Mouse (Mus musculus): ENCODE measurements around the gene C2cd4d.

C2cd4d gene

DNA sequence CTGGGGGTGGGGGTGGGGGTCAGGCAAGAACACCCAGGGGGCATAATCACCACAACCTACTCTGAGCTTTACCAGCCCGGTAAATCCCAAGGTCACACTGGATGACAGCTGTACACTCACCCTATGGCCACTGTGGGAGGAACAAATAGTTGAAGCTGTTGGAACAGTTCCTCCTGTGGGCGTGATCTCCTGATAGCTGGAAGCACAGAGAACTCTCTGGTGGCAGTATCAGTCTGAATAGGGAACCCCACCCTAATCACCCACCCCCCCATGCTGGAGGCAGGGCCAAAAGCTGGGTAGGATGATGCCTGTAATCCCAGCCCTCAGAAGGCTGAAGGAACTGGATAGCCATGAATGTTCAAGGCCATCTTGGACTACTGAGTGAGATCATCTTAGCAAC is 7.5 kb downstream of the C2cd4d start:
- no peak for DNase-seq (ENCODE audit: low read depth, low spot score)

DNA sequence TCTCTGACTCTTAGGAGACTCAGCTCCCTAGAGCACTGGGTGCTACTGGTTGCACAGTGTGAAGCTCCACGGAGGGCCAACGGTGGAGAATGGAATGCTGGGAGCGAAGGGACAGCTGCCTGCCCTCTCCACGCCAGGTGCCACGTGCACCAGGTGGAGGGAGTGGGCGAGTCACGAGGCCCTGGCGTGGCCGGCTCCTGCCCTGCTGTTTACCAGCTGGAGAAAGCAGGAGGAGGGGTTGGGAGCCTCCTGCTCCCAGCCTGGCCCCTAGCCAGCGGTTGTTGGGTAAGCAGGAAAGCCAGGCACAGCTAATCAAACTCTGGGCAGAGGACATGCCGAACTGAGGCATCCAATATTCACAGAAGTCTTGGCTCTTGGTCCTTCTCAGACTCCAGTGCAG is 9.4 kb downstream of the C2cd4d start:
- no peak for DNase-seq (ENCODE audit: low read depth, low spot score)
- Histone ChIP-seq H3K36me3 (ENCODE audit: control insufficient read depth, insufficient read depth, low read length, poor library complexity, severe bottlenecking) (no peaks in the 10 kb centered on the region), H3K27me3 (ENCODE audit: control insufficient read depth, insufficient read depth, low read length, poor library complexity, severe bottlenecking) (no peaks in the 10 kb centered on the region)

More for the DNA sequence above, 7.5 kb downstream of the C2cd4d start:
- no peaks in the 10 kb centered on the region for H3K36me3 ChIP-seq (ENCODE audit: control insufficient read depth, insufficient read depth, low read length, poor library complexity, severe bottlenecking)
- H3K27me3 ChIP-seq (ENCODE audit: control insufficient read depth, insufficient read depth, low read length, poor library complexity, severe bottlenecking): no peaks in the 10 kb centered on the region; the same call in 1 of the 2 replicates

GRCm38 (mm10) chr3:94372038-94372437 is 9.8 kb downstream of the C2cd4d start:
- DNase-seq (ENCODE audit: low read depth, low spot score): no peak
- Histone ChIP-seq H3K27me3 (ENCODE audit: control insufficient read depth, insufficient read depth, low read length, poor library complexity, severe bottlenecking) (no peaks in the 10 kb centered on the region), H3K36me3 (ENCODE audit: control insufficient read depth, insufficient read depth, low read length, poor library complexity, severe bottlenecking) (no peaks in the 10 kb centered on the region)

DNA sequence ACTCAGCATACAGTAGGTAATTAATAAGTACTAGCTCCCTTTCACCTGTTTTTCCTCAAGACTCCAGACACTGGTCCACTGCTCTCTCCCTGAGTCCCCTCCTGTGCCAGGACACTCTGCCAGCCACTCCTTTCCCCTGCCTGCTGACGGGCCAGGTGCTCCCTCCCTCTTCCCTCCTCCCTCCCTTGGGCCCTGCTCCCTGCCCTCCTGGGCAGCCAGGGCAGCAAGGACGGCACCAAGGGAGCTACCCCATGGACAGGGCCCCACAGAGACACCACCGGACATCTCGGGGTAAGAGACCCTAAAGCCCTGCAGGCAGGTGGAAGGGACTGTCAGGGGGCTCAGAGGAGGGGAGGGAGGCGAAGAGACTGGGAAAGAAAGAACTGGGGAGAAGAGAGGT is 10.4 kb downstream of the C2cd4d start, which contains the start of gene Rorc:
Gene Rorc (plus strand): TSS at position 154 of the 400 bp plus-strand sequence.
- Histone ChIP-seq H3K36me3 (ENCODE audit: control insufficient read depth, insufficient read depth, low read length, poor library complexity, severe bottlenecking) (no peaks in the 10 kb centered on the region), H3K27me3 (ENCODE audit: control insufficient read depth, insufficient read depth, low read length, poor library complexity, severe bottlenecking) (no peaks in the 10 kb centered on the region)
- no peak for DNase-seq (ENCODE audit: low read depth, low spot score)

- Histone ChIP-seq H3K36me3 (ENCODE audit: control insufficient read depth, insufficient read depth, low read length, poor library complexity, severe bottlenecking) (no peaks in the 10 kb centered on the region), H3K27me3 (ENCODE audit: control insufficient read depth, insufficient read depth, low read length, poor library complexity, severe bottlenecking) (no peaks in the 10 kb centered on the region)
- no peak for DNase-seq (ENCODE audit: low read depth, low spot score)
Observed at GRCm38 (mm10) chr3:94373090-94373489, 10.9 kb downstream of the C2cd4d start.

GRCm38 (mm10) chr3:94373597-94374011 is 11.4 kb downstream of the C2cd4d start:
- H3K36me3 ChIP-seq (ENCODE audit: control insufficient read depth, insufficient read depth, low read length, poor library complexity, severe bottlenecking): no peaks in the 10 kb centered on the region
- DNase-seq (ENCODE audit: low read depth, low spot score): no peak
- no peaks in the 10 kb centered on the region for H3K27me3 ChIP-seq (ENCODE audit: control insufficient read depth, insufficient read depth, low read length, poor library complexity, severe bottlenecking)

- H3K27me3 ChIP-seq (ENCODE audit: control insufficient read depth, insufficient read depth, low read length, poor library complexity, severe bottlenecking): no peaks in the 10 kb centered on the region
- DNase-seq (ENCODE audit: low read depth, low spot score): no peak
Observed at GRCm38 (mm10) chr3:94374636-94375035, 12.4 kb downstream of the C2cd4d start.

GRCm38 (mm10) chr3:94375146-94375545 is 12.9 kb downstream of the C2cd4d start:
- DNase-seq (ENCODE audit: low read depth, low spot score): no peak
- no peaks in the 10 kb centered on the region for H3K27me3 ChIP-seq (ENCODE audit: control insufficient read depth, insufficient read depth, low read length, poor library complexity, severe bottlenecking)
- no peaks in the 10 kb centered on the region for H3K36me3 ChIP-seq (ENCODE audit: control insufficient read depth, insufficient read depth, low read length, poor library complexity, severe bottlenecking)

More at GRCm38 (mm10) chr3:94374636-94375035, 12.4 kb downstream of the C2cd4d start:
- H3K36me3 ChIP-seq (ENCODE audit: control insufficient read depth, insufficient read depth, low read length, poor library complexity, severe bottlenecking): no peaks in the 10 kb centered on the region

GRCm38 (mm10) chr3:94375861-94376260 is 13.6 kb downstream of the C2cd4d start:
- DNase-seq (ENCODE audit: low read depth, low spot score): no peak
- Histone ChIP-seq H3K36me3 (ENCODE audit: control insufficient read depth, insufficient read depth, low read length, poor library complexity, severe bottlenecking) (no peaks in the 10 kb centered on the region), H3K27me3 (ENCODE audit: control insufficient read depth, insufficient read depth, low read length, poor library complexity, severe bottlenecking) (no peaks in the 10 kb centered on the region)

DNA sequence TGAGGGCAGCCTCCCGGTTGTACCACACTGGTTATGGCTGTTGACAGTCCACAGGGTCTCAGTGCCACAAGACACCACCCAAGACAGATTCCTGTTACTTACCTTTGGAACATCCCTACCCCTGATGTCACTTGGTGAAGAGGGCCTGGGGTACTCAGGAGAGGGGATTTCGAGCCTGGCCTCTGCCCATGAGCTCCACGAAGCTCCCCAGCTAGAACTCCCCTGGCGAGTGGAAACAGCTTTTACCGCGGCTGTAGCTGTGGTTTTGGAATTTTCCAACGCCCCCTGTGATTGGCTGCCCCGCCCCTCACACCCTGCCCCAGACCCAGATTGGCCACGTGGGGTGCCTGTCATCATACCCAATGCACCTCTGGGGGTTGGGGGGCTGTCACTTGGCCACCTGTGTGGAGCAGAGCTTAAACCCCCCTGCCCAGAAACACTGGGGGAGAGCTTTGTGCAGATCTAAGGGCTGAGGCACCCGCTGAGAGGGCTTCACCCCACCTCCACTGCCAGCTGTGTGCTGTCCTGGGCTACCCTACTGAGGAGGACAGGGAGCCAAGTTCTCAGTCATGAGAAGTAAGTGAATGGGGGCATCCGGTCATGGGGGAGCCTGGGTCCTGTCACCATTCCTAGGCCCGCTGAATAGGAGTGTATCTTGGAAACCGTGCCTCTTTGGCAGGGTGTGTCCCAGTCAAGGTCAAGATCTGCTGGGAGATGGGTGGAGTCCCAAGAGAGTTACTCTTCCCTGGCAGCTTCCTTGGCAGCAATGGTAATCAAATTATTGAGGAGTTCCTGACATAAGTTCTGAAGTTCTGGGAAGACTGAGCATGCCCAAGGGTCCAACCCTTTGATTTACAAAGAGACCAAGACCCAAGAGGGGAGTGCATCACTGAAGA is 15.0 kb downstream of the C2cd4d start:
- H3K36me3 ChIP-seq (ENCODE audit: control insufficient read depth, insufficient read depth, low read length, poor library complexity, severe bottlenecking): no peaks in the 10 kb centered on the region
- DNase-seq (ENCODE audit: low read depth, low spot score): no peak
- H3K27me3 ChIP-seq (ENCODE audit: control insufficient read depth, insufficient read depth, low read length, poor library complexity, severe bottlenecking): no peaks in the 10 kb centered on the region

GRCm38 (mm10) chr3:94379831-94380510 is 17.7 kb downstream of the C2cd4d start:
- Histone ChIP-seq H3K36me3 (ENCODE audit: control insufficient read depth, insufficient read depth, low read length, poor library complexity, severe bottlenecking) (no peaks in the 10 kb centered on the region), H3K27me3 (ENCODE audit: control insufficient read depth, insufficient read depth, low read length, poor library complexity, severe bottlenecking) (no peaks in the 10 kb centered on the region)
- no peak for DNase-seq (ENCODE audit: low read depth, low spot score)

GRCm38 (mm10) chr3:94382308-94382707 is 20.1 kb downstream of the C2cd4d start:
- no peaks in the 10 kb centered on the region for H3K27me3 ChIP-seq (ENCODE audit: control insufficient read depth, insufficient read depth, low read length, poor library complexity, severe bottlenecking)
- DNase-seq (ENCODE audit: low read depth, low spot score): no peak
- H3K36me3 ChIP-seq (ENCODE audit: control insufficient read depth, insufficient read depth, low read length, poor library complexity, severe bottlenecking): no peaks in the 10 kb centered on the region

GRCm38 (mm10) chr3:94383476-94383875 is 21.2 kb downstream of the C2cd4d start:
- no peaks in the 10 kb centered on the region for H3K27me3 ChIP-seq (ENCODE audit: control insufficient read depth, insufficient read depth, low read length, poor library complexity, severe bottlenecking)
- DNase-seq (ENCODE audit: low read depth, low spot score): no peak
- H3K36me3 ChIP-seq (ENCODE audit: control insufficient read depth, insufficient read depth, low read length, poor library complexity, severe bottlenecking): no peaks in the 10 kb centered on the region

DNA sequence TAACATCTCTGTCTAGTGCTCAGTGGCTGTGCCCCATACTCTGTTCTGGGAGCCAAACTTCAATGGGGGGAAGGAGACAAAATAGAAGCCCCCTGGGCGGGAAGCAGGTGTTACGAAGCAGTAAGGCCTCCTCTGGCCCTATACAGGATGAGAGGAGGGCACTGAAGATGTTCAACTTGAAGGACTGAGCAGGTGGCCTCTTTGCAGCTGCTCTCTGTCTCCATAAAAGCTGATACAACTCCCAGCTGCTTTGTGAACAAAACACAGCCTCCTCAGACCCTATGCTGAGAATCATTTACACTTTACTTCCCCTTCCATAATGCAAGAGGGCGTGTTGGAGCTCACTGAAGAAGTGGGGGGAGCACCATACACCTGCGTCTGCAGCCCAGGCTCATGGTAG is 24.4 kb downstream of the C2cd4d start:
- no peaks in the 10 kb centered on the region for H3K27me3 ChIP-seq (ENCODE audit: control insufficient read depth, insufficient read depth, low read length, poor library complexity, severe bottlenecking)
- H3K36me3 ChIP-seq (ENCODE audit: control insufficient read depth, insufficient read depth, low read length, poor library complexity, severe bottlenecking): no peaks in the 10 kb centered on the region
- no peak for DNase-seq (ENCODE audit: low read depth, low spot score)

- Histone ChIP-seq H3K36me3 (ENCODE audit: control insufficient read depth, insufficient read depth, low read length, poor library complexity, severe bottlenecking) (no peaks in the 10 kb centered on the region), H3K27me3 (ENCODE audit: control insufficient read depth, insufficient read depth, low read length, poor library complexity, severe bottlenecking) (no peaks in the 10 kb centered on the region)
- no peak for DNase-seq (ENCODE audit: low read depth, low spot score)
Observed at GRCm38 (mm10) chr3:94387391-94387790, 25.2 kb downstream of the C2cd4d start.
